Mouse (Mus musculus) adrenal gland, postnatal 10 days (tissue): ENCODE data around the gene Lamtor3. TPM values are rescaled to one million over a fixed set of nuclear protein-coding genes. Genes with fewer than 3 reads are reported as not detected.
A peak's percentile ranks its signal among the peaks of the same experiment; 100 is the strongest.
"Not testable (repeated sequence)": the region's sequence is repeated elsewhere in the genome, so short reads cannot be mapped to it uniquely, and the experiment has no call there.

Experiments used
- DNase-seq: peaks from one replicate; pipeline ENCODE4 v3.0.0; 2021; ENCODE audit warnings: mixed read lengths
- long read RNA-seq, 2 experiments: library from polyadenylated mRNA; stranded (forward); transcript quantifications; one replicate each; pipeline ENCODE4 v2.0.0; 2021
- total RNA-seq, 2 experiments: library from RNA; stranded (reverse); gene quantifications; 2 replicates each; pipeline ENCODE4 v1.2.3; 2021

The Lamtor3 gene
- 10 to 100 TPM; 68.6 to 72.0 TPM for total RNA-seq
- long read RNA-seq, experiment 1, transcript Lamtor3-201 (7 exons, 1,295 nt), result major isoform, 117 of 133 reads
- long read RNA-seq, experiment 1, partial matches to known transcripts, result 9 of 133 reads
- long read RNA-seq, experiment 1, other reads (novel, unspliced or antisense), result 4 of 133 reads
- long read RNA-seq, experiment 2, transcript Lamtor3-201 (7 exons, 1,295 nt), result major isoform, 67 of 80 reads
- long read RNA-seq, experiment 2, partial matches to known transcripts, result 5 of 80 reads
- long read RNA-seq, experiment 2, other reads (novel, unspliced or antisense), result 4 of 80 reads

- peak; percentile 97 for DNase-seq
Observed at GRCm38 (mm10) chr3:137918172-137918931, at the start of gene Lamtor3. TSS of gene Lamtor3 (plus strand) at chr3:137918506.

GRCm38 (mm10) chr3:137869395-137869794 is 48.9 kb upstream of the Lamtor3 start:
- DNase-seq, result no peak

DNA sequence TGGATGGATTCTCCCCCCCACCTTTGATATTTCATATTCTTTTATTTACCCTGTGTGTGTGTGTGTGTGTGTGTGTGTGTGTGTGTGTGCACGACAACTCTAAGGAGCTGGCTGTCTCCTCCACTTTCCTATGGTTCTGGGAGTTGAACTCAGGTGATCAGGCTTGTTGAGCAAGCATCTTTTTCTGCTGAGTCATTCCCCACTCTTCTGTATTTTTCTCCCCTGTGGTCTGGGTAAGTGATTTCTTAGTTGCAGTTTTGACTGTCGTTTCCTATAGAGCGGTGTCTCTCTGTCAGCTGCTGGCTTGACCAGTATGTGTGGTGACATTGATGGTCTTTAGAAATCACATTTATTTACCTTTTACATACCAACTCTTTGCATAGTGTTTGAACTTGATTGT is 39.0 kb upstream of the Lamtor3 start:
- no peak for DNase-seq

DNA sequence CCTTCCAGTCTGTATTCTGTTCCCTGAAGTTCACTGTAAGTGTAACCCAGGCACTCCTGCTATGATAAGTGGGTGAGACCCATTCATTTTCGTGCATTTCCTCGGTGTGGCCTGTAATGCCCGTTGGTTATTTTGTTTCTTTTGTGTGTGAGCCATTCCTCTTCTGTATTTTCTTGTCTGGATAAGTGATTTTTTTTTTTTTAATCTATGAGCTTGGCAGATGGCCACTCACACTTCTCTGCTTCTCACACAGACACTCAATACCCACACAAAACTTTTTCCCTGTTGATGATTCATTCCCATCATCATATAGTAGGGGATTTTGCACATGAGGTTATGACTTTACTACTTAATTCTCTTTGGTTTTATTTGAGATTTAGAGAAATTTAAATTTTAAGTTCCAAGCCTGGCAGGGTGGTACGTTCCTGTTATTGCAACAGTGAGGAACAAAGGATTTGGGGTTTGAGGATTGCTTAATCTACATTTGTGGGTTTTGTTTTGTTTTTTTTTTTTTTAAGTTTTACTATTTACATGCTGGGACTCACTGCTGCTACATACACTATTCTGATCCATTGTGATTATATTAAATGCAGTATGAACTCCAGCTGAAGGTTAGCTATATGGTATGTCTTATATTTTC is 38.1 kb upstream of the Lamtor3 start:
- no peak for DNase-seq

- no peak for DNase-seq
Observed at GRCm38 (mm10) chr3:137881093-137881492, 37.2 kb upstream of the Lamtor3 start.

DNA sequence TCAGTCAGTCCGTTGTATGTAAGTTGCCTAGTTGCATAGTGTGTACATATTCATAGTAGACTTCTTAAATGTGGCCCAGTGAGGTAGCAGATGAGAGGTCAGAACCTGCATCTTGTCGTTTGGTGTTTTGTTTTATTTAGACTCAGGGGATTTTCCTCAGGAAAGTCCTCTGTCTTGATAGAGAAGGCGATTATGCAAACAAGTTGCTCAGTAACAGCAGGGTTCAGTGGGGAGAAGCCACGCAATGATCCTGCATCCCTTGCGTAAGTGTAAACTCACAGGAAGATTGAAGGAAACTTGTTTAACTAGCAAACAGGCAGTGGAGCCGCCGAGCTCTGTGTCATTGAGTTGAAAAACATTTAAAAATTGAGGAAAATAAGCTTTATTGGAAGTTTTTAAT is 30.3 kb upstream of the Lamtor3 start:
- no peak for DNase-seq

DNA sequence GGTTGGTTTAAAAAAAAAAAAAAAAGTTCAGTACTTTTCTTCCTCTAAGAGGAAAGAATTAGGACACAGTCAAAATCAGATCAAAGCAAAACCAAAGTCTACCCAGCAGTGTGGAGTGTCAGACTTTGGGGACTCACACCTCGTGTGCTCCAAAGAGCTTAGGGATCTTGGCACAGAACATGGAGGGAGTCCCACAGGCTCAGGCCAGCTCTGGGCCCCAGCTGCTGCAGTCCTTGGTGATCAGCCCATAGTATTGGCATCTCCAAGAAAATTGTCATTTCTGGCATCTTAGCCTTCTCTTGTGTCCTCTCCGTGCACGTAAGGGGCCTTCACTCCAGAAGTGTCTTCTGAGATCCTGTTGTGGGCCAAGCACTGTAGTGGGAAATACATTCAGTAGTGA is 27.2 kb upstream of the Lamtor3 start:
- DNase-seq, result no peak

GRCm38 (mm10) chr3:137892118-137892517 is 26.2 kb upstream of the Lamtor3 start:
- no peak for DNase-seq

DNA sequence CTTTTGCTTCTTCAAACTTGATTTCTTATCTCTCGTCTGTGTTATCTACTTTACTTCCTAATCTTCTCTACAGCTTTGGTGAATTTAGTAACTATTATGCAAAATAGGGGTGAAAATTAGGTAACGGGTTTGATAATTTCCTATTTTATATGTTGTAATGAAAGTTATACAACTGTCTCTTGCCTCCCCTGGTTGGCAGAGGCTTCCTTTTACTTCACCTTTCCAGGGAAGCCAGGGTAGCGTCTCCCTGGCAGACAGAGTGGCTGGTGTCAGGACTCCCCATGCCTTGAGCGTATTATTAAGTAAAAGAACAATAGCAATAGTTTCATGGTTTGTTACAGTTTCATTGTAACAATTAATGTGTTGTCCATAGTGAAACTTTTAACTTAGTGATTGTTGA is 24.5 kb upstream of the Lamtor3 start:
- DNase-seq, result no peak

DNA sequence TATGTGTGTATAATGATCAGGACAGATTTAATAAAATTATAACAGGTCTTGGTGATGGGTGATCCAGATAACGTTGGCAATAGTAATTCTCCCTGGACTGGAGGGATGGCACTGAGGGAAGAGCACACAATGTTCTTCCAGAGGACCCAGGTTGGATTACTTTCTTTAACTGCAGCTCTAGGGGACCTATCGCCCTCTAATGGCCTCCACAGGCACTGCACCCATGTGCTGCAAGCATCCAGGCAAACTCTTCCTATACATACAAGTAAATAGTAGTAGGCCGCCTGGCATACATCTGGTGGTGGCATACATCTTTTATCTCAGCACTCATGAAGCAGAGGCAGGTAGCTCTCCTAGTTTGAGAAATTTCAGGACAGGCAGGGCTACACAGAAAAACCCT is 23.1 kb upstream of the Lamtor3 start:
- peak; percentile 25 for DNase-seq

DNA sequence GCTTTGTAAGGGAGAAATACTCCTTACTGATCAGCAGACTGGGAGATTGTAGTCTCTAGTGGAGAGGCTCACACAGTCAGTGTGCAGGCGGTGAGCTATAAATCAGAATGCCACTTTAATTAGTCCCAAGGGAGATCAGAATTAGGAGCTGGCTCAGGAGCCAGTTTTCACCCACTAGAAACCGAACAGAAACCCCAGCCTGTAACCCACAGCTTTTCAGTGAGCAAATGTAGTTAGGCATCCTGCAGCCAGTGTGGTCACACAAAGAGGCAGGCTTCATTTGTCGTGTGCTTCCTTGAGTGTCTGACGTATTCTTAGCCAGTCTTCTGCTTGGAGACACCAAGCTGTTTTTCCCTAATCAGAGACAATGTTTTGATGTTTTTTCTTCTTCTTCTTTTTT is 21.9 kb upstream of the Lamtor3 start:
- no peak for DNase-seq

GRCm38 (mm10) chr3:137896867-137897266 is 21.4 kb upstream of the Lamtor3 start:
- DNase-seq, result no peak

DNA sequence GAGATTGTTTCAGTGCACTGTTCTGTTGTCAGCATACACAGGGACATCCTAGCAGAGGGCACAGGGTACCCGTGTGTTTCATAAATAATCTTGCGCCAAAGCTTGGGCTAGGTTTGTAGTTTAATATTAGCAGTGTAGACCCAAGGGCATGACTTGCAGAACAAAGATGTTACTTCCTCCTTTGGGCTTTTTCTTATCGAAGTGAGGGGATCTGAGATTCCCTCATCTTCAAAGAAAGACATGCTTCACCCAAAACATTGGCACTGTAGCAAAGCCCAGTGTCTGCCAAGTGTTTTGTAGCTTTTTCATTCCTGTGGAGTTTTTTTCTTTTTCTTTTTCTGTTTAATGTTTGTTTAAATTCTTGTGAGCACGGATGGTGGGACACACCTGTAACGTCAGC is 20.6 kb upstream of the Lamtor3 start:
- no peak for DNase-seq

GRCm38 (mm10) chr3:137900149-137900548 is 18.2 kb upstream of the Lamtor3 start:
- peak; percentile 78 for DNase-seq

GRCm38 (mm10) chr3:137913093-137913492 is 5.2 kb upstream of the Lamtor3 start:
- DNase-seq, result no peak

GRCm38 (mm10) chr3:137914567-137914966 is 3.7 kb upstream of the Lamtor3 start:
- DNase-seq, result not testable (repeated sequence)

DNA sequence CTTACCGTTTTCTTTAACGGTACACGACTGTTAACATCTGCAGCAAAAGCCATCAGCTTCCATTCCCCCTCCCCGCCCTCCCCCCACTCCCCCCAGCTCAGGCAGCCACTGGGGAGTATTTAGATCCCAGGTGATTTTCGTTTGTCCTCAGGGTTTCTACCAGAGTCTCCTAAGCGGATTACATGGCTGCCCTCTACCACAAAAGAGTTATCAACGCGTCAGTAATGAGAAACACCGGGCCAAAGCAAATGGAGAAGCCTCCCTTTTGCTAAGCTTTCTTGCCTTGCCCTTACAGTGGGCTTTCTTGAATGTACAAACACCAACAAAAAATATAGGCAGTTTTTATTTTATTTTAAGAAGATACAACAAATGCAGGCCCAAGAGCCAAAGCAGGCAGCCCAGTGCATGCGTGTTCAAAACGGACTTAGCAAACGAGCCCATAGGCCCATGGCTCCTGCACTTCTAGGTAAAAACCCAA is 573 bp upstream of the Lamtor3 start:
- DNase-seq, result no peak

DNA sequence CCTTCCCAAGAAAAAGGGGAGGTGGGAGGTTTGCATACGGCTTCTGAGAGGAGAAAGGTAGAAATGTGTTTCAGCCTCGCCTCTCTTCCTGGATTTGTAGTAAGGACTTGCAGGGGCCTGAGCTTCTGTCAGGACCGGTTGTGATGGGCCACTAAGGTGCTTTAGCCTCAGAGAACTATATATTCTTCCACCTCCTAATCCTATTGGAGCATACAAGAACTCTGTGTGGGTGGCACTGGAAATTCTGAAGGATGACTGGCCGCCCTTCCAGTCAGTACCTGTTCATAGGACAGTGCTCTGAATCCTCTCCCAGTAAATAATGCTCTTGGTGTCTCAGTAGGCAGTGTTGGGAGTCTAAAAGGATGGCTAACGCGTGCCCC is 616 bp downstream of the Lamtor3 start:
- no peak for DNase-seq

DNA sequence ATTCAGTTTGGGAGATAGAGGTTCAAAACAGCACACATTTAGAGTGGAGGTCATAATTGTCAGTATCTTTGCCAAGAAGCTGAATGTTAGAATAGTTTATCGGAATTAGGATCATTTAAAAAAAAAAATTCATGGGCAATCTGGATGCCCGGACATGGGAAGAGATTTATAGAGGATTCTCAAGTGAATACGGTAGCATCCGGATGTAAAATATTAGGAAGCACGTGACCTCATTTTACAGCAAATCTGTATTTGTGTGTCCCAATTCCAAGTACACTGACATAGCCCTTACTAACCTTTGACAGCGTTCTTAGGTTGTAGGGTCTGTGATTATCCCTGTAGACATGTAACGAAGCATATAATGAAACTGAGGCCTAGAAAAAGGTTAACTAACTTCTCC is 1.1 kb downstream of the Lamtor3 start:
- DNase-seq, result no peak

- no peak for DNase-seq
Observed at GRCm38 (mm10) chr3:137920594-137920993, 2.3 kb downstream of the Lamtor3 start.

DNA sequence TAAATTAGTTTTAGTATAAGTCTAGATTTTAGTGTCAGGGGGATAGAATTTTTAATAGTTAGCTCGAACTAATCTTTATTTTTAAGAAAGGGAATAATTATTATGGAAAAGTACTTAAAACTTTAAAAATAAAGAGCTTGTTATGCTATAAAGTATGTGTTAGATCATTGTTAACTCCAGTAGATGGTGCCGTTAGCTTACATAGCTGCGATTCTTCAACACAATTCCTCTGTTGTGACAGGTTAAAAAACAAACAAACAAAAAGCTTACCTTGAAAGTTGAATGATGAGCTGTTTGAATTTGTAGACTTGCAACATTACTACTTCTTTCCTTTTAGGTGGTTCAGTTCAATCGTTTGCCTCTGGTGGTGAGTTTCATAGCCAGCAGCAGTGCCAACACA is 8.7 kb downstream of the Lamtor3 start:
- DNase-seq, result no peak

DNA sequence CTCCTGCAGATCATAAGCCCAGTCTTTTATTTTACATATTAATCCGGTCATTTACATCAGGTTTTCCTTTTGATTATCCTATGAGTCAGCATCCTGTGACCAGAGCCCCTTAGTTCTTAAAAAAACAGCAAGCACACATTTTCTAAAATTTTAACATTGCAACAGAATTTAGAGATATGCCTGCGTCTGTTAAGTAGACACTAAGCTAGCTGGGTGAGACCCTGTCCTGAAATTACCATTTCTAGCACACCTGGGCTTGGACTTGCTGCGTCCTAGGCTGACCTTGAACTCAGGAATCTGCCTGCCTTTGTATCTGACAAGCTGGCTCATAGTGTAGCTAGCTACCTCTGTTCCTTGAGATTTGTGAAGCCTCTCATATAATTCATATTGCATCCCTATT is 11.6 kb downstream of the Lamtor3 start:
- DNase-seq, result no peak

DNA sequence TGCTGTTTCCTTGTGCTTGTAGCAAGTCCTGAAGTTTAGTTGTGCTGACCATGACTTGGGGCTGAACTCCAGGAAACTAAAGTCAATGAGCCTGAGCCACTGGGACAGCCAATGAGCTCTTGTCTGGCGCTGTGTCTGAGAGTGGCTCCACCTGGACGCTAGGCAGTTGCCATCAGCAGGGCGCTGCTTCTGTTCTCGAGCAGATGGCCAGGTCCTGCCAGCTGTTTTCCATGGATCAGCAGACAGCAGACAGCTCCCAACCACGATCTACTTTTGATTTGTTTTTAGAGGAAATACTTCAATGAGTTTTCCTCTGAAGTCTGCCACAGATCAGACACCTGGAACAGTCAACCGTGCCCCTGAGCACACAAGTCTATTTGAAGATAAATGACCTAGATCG is 14.4 kb downstream of the Lamtor3 start:
- no peak for DNase-seq
